Mouse (Mus musculus) gastrocnemius, adult 8-10 months (tissue): ENCODE measurements around the gene Slc6a13. TPM values are rescaled to one million over a fixed set of nuclear protein-coding genes. Genes with fewer than 3 reads are reported as not detected.

ENCODE experiments used
- DNase-seq, 2 experiments: peaks; one replicate each; pipeline ENCODE4 v3.0.0; 2022; ENCODE audit warnings: low spot score in 2 of 2
- microRNA-seq: library from miRNA; unstranded; fragments of <30 nt; microRNA quantifications from one replicate; pipeline ENCODE4 v1.2.0, GENCODE M21; 2022
- total RNA-seq, 4 experiments: library from RNA; stranded (reverse); gene quantifications; 2 replicates each; pipeline ENCODE4 v1.2.4; 2022

Slc6a13 gene
- total RNA-seq, 4 experiments from 2014 or later = 0.59 to 1.1 (median 0.60) TPM; not detected in 1

- DNase-seq = no peak
Observed at GRCm38 (mm10) chr6:121376159-121376558, 76.1 kb downstream of the Slc6a13 start.

- no peak for DNase-seq
Observed at GRCm38 (mm10) chr6:121378256-121378655, 78.2 kb downstream of the Slc6a13 start.

GRCm38 (mm10) chr6:121380576-121380975 lies 80.5 kb downstream of the Slc6a13 start:
- DNase-seq = no peak

GRCm38 (mm10) chr6:121382071-121382470 lies 82.0 kb downstream of the Slc6a13 start:
- no peak for DNase-seq

GRCm38 (mm10) chr6:121385397-121385796 lies 85.4 kb downstream of the Slc6a13 start:
- no peak for DNase-seq

Small RNAs within 50 kb of the gene (microRNA-seq; reads per million reads assigned to microRNA genes)
- gene Gm24855 = not detected

Other genes with a start within 250 kb of the Slc6a13 start
- 10 to 100 TPM; 55.7 to 68.0 (median 57.4) TPM for gene Mical3, start 169.2 kb upstream of the Slc6a13 start, total RNA-seq
- 1 to 10 TPM; 2.7 to 3.9 (median 3.5) TPM for gene Pex26, start 116.6 kb upstream of the Slc6a13 start, total RNA-seq
- 100 to 1,000 TPM; 231 to 245 (median 239) TPM for gene Tuba8, start 89.5 kb upstream of the Slc6a13 start, total RNA-seq
- 1 to 10 TPM; 1.0 to 1.5 (median 1.3) TPM for gene Usp18, start 54.3 kb upstream of the Slc6a13 start, total RNA-seq
- under 1 TPM; 0.16 to 0.53 (median 0.26) TPM for gene Slc6a12, start 42.8 kb downstream of the Slc6a13 start, total RNA-seq
- gene Iqsec3, start 173.5 kb downstream of the Slc6a13 start, total RNA-seq = under 1 TPM; 0.24 to 0.65 (median 0.33) TPM